Mouse (Mus musculus): ENCODE measurements around the gene Sgcd.

Gene Sgcd

DNA sequence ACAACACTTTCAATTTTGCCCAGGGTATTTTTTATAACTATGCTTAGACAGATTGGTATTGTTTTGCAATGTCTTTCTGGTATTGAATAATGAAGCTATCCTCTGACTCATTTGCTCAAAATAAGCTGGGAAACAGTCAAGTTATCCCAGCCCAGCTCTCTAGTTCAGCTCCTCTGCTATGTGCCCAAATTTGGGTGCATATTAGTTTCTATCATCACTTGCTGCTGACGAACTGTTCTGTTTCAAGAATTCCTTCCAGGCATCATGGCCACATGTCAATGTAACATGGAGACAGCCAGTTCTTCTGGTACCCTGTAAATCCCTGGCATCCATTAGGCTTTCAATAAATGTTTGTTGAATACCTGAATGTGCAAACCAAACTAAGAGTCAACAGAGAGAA, 849.5 kb downstream of the Sgcd start:
- no peak for ATAC-seq (ENCODE audit: low TSS enrichment)

- ATAC-seq (ENCODE audit: low TSS enrichment): no peak
Measured at GRCm38 (mm10) chr11:47132410-47132809, 856.4 kb downstream of the Sgcd start.

- ATAC-seq (ENCODE audit: low TSS enrichment): no peak
Measured at GRCm38 (mm10) chr11:47130432-47130831, 858.3 kb downstream of the Sgcd start.

GRCm38 (mm10) chr11:47129992-47130391, 858.8 kb downstream of the Sgcd start:
- ATAC-seq (ENCODE audit: low TSS enrichment): no peak

DNA sequence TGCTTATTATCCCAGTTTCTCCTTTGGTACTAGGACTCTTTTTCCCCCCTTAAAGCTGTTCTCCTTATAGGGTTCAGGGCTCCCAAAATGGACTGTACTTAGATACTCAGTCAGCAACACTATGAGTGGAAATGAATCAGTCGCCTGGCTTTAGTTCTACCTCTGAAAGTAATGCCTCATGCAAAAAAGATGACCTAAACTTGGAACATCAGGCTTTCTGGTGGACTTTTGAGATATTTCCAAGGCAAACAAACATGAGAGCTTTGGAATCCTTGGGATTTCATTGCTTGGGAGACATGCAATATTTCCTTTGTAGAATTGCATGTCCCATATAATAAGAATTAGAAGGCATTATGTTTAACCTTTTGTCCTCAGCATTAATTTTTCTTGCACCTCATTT, 859.6 kb downstream of the Sgcd start:
- ATAC-seq (ENCODE audit: low TSS enrichment): no peak

DNA sequence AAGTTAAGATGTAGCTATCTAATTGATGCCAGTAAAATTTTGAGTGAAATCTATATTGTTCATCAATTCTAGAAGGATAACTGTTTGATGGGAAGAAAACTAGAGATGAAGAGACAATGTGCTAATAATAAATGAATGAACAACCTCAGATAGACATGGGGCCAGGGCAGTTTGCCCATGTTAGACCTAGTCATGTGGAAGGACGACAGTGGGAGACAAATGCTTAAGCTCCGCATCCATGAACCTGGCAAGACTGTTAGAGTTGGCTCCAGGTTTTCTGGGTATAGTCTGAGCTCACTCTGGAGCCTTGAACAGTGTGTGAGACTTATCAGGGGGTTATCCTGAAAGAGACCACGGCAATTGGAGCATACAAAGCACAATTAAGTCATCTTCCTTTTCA, 860.4 kb downstream of the Sgcd start:
- ATAC-seq (ENCODE audit: low TSS enrichment): no peak

DNA sequence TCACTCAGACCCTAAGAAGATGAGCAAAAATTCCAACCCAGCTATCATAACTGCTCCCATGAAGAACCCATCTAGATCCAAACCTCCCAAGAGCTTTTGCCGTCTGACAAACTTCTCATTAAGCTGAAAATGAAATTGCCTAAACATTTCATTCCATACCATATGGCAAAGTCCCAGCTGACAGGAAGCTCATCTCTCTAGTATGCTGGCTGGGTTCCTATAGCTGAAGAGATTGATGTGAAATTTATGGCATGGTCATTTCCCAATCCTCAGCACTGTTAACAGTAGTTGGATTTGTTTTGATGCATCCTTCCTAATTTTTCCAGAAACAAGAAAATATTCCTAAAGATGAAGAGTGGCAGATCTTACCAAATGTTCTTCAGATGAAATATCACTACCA, 867.9 kb downstream of the Sgcd start:
- no peak for ATAC-seq (ENCODE audit: low TSS enrichment)

DNA sequence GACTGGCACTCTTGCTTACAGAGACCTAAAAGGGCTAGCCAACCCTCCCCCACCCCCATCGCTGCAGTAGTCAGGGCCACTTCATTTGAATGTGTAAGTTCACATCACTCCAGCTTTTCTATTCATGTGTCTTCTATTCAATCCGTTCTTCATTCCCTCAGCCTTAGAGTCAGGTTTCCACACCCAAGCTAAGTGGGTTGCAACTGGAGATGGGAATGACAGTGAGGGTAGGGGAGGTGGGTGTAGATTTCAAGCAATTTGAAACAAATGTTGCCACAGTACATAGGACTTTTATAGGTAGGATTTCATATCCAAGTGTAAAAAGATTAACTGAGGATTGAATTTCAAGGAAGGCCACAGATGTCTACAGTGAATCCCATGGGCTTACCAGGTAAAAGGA, 870.9 kb downstream of the Sgcd start:
- ATAC-seq (ENCODE audit: low TSS enrichment): no peak

- ATAC-seq (ENCODE audit: low TSS enrichment): no peak
Measured at GRCm38 (mm10) chr11:47114366-47114765, 874.4 kb downstream of the Sgcd start.

GRCm38 (mm10) chr11:47113081-47113480, 875.7 kb downstream of the Sgcd start:
- no peak for ATAC-seq (ENCODE audit: low TSS enrichment)

- no peak; the same call in 1 of the 2 replicates for ATAC-seq (ENCODE audit: low TSS enrichment)
Measured at GRCm38 (mm10) chr11:47110314-47110713, 878.5 kb downstream of the Sgcd start.

- ATAC-seq (ENCODE audit: low TSS enrichment): no peak
Measured at GRCm38 (mm10) chr11:47107661-47108060, 881.1 kb downstream of the Sgcd start.

- ATAC-seq (ENCODE audit: low TSS enrichment): no peak
Measured at GRCm38 (mm10) chr11:47093296-47093912, 895.4 kb downstream of the Sgcd start.

DNA sequence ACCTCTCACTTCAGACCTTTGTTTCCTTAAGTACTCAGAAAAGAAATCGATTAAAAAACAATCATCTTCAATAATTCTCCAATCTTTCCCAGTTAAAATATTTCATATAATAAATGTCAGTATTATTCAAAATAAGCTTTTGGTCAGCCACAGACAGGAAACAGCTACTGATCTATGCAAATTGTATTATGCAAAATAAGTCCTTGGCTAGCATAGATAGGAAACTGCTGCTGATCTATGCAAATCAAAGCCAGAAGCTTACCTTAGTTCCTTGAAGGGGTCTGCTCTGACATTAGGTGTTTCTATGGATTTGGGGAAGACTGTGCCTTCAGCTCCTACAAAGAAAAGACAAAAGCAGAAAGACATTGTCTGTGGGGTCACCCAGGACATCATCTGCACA, 906.3 kb downstream of the Sgcd start:
- ATAC-seq (ENCODE audit: low TSS enrichment): no peak

- no peak for ATAC-seq (ENCODE audit: low TSS enrichment)
Measured at GRCm38 (mm10) chr11:47073538-47073937, 915.2 kb downstream of the Sgcd start.

GRCm38 (mm10) chr11:47071161-47071560, 917.6 kb downstream of the Sgcd start:
- ATAC-seq (ENCODE audit: low TSS enrichment): no peak

- no peak for ATAC-seq (ENCODE audit: low TSS enrichment)
Measured at GRCm38 (mm10) chr11:47069769-47070384, 918.9 kb downstream of the Sgcd start.

DNA sequence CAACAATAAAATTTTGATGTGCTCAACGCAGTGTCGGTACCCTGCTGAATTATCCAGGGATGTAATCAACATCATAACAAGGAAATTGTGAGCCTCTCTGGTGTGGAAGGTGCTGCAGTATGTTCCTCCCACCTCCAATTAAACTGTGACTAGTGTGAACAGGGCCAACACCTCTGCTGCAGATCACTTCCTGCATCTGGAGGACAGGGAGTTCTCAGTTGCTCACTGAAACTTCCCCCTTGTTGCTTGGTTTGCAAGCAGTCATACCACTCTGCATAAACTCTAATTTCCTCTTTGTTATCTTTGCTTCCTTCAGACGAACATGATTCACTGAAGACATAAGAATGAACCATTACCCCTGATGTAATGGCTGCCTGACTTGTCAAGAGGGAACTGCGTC, 925.1 kb downstream of the Sgcd start:
- no peak for ATAC-seq (ENCODE audit: low TSS enrichment)

GRCm38 (mm10) chr11:47050390-47050789, 938.4 kb downstream of the Sgcd start:
- ATAC-seq (ENCODE audit: low TSS enrichment): no peak

DNA sequence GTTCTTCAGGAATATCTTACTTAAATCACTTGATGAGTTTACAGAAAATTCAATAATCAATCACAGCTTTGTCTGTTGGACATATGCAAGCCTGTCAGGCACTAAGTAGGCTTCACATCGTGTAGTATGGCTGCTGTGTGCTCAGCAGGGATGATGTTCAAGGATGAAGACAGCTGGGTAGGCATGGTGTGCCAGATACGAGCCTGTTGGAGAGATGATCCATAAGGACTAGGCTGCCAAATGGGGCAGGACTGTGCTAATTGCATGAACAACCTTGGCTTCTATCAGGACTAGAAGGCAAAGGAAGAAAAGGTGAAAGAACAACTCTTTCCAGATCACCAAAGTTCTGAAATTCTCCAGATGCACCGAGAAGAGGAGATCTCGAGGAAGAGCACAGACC, 939.0 kb downstream of the Sgcd start:
- ATAC-seq (ENCODE audit: low TSS enrichment): no peak

DNA sequence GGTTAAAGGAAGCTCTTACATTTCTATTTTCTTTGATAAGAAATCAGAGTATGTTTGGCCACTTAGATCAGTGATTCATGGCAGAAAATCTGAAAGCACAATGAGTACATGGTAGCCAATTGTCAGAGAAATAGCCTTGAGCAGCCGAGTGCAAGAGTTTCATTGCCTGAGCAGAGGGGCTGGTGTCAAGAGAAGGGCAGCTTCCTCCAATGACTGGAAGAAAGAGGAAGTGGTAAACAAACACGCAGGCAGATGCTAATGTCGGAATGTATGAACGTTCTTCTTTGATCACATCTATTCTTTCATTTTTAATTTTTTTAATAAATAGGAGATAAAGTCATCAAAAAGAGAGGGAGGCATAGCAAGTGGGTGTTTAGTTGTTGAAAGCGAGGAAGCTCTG, 956.5 kb downstream of the Sgcd start:
- no peak for ATAC-seq (ENCODE audit: low TSS enrichment)

DNA sequence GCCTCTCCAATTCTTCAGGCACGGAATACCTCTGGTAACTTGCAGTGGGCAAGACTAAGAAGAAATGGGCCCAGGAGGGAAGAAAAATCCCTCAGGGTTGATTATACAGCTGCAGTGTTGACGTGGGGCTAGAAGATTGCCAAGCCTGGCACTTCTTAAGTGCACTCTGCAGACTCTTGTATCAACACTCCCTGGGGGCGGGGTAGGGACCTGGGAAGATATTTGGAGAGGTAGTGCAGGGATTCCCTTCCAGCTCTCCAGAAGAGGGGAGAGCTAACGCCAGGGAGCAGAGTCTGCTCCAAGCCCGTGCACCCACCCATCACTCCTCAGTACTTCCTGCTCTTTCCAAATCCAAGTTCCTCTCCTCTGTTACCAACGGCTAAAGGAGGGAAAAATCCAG, 967.9 kb downstream of the Sgcd start:
- ATAC-seq (ENCODE audit: low TSS enrichment): no peak

DNA sequence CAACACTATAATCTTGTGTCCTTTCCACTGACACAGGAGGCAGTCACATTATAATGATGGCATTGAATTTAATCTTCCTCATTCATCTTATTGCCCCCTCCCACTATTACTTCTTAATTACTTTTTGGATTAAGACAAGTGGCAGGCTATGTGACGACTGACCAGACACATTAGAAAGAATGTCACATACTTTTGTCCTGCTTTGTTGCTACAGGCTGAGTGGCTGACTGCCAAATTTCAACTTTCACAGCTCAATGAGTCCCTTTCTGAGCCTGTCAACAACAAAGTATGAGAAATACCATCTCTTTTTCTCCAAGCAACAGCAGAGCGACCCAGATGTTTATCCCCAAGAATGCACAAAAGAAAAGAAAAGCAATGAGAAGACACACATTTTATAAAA, 970.6 kb downstream of the Sgcd start:
- no peak for ATAC-seq (ENCODE audit: low TSS enrichment)

- no peak for ATAC-seq (ENCODE audit: low TSS enrichment)
Measured at GRCm38 (mm10) chr11:47015683-47016082, 973.1 kb downstream of the Sgcd start.
